Mouse (Mus musculus) stomach, embryonic 15.5 days (tissue): ENCODE data around the gene Wdr62. TPM values are rescaled to one million over a fixed set of nuclear protein-coding genes. Genes with fewer than 3 reads are reported as not detected.

Experiments
- polyA plus RNA-seq: library from polyadenylated mRNA; unstranded; fragments of >200 nt; fragmentation: Nextera tagmentation; extraction: Ambion mirVana; gene quantifications from 2 replicates; pipeline ENCODE4 v1.2.1, GENCODE M21; 2015

Gene Wdr62
- polyA plus RNA-seq, 1 experiment from 2014 or later = 5.3 TPM

Other genes starting within 250 kb of the Wdr62 start
- 3.5 and 3.7 TPM in 2 replicates for gene Zfp14, start 229.0 kb downstream of the Wdr62 start, polyA plus RNA-seq
- 4.1 and 4.7 TPM in 2 replicates for gene Zfp82, start 207.5 kb downstream of the Wdr62 start, polyA plus RNA-seq
- 1.3 and 1.6 TPM in 2 replicates for gene Gm26920, start 190.0 kb downstream of the Wdr62 start, polyA plus RNA-seq
- gene Zfp566, start 189.9 kb downstream of the Wdr62 start, polyA plus RNA-seq = 6.7 and 8.3 TPM in 2 replicates
- 96.7 and 106 TPM in 2 replicates for gene Zfp260, start 185.6 kb downstream of the Wdr62 start, polyA plus RNA-seq
- gene Zfp382, start 158.5 kb downstream of the Wdr62 start, polyA plus RNA-seq = 8.8 and 10.4 TPM in 2 replicates
- gene Zfp146, start 110.7 kb downstream of the Wdr62 start, polyA plus RNA-seq = 15.0 and 18.0 TPM in 2 replicates
- gene Cox7a1, start 96.3 kb downstream of the Wdr62 start, polyA plus RNA-seq = 13.8 and 22.0 TPM in 2 replicates
- 106 and 111 TPM in 2 replicates for gene Capns1, start 81.6 kb downstream of the Wdr62 start, polyA plus RNA-seq
- gene Polr2i, start 48.5 kb downstream of the Wdr62 start, polyA plus RNA-seq = 129 and 139 TPM in 2 replicates
- gene Tbcb, start 48.1 kb downstream of the Wdr62 start, polyA plus RNA-seq = 138 and 158 TPM in 2 replicates
- gene Ovol3, start 44.7 kb downstream of the Wdr62 start, polyA plus RNA-seq = not detected in 2 replicates
- gene Thap8, start 325 bp downstream of the Wdr62 start, polyA plus RNA-seq = 0.62 and 0.65 TPM in 2 replicates
- 23.2 and 26.6 TPM in 2 replicates for gene Clip3, start 11.3 kb upstream of the Wdr62 start, polyA plus RNA-seq
- gene Alkbh6, start 28.3 kb upstream of the Wdr62 start, polyA plus RNA-seq = 63.2 and 72.3 TPM in 2 replicates
- 65.2 and 73.8 TPM in 2 replicates for gene Syne4, start 34.4 kb upstream of the Wdr62 start, polyA plus RNA-seq
- 2.4 and 2.6 TPM in 2 replicates for gene E130208F15Rik, start 41.3 kb upstream of the Wdr62 start, polyA plus RNA-seq
- gene Sdhaf1, start 43.5 kb upstream of the Wdr62 start, polyA plus RNA-seq = 14.3 and 16.1 TPM in 2 replicates
- gene Lrfn3, start 82.4 kb upstream of the Wdr62 start, polyA plus RNA-seq = 4.9 and 5.6 TPM in 2 replicates
- 71.6 and 84.5 TPM in 2 replicates for gene Tyrobp, start 133.3 kb upstream of the Wdr62 start, polyA plus RNA-seq
- gene Hcst, start 139.4 kb upstream of the Wdr62 start, polyA plus RNA-seq = 1.4 and 2.0 TPM in 2 replicates
- 2.5 and 2.6 TPM in 2 replicates for gene Nfkbid, start 141.3 kb upstream of the Wdr62 start, polyA plus RNA-seq
- gene Aplp1, start 165.1 kb upstream of the Wdr62 start, polyA plus RNA-seq = 38.6 and 46.5 TPM in 2 replicates
- 4.7 and 6.0 TPM in 2 replicates for gene Kirrel2, start 177.3 kb upstream of the Wdr62 start, polyA plus RNA-seq
- 3.7 and 5.7 TPM in 2 replicates for gene Nphs1, start 177.9 kb upstream of the Wdr62 start, polyA plus RNA-seq
- gene Prodh2, start 213.2 kb upstream of the Wdr62 start, polyA plus RNA-seq = 3.8 and 5.0 TPM in 2 replicates